Mouse (Mus musculus) heart, embryonic 16.5 days (tissue): ENCODE results near the gene Stam2. TPM values are rescaled to one million over a fixed set of nuclear protein-coding genes. Genes with fewer than 3 reads are reported as not detected.

Source experiments
- ATAC-seq: fragments of 200-750 bp; cut with Nextera tagmentation; replicated peaks from 2 replicates; pipeline ENCODE4 v1.8.0; 2017; ENCODE audit warnings: moderate number of reproducible peaks; ENCODE audit not compliant: insufficient read depth, low FRiP score; ENCODE audit errors: extremely low read depth
- H3K27ac ChIP-seq: fragments of 300-500 bp; sonication (generic); 2 replicates; pipeline ENCODE4 v1.5.1; 2014; ENCODE audit warnings: mild to moderate bottlenecking, low read length, control low read depth, moderate library complexity
- H3K27me3 ChIP-seq: fragments of 300-500 bp; sonication (generic); 2 replicates; pipeline ENCODE4 v1.6.1; 2014; ENCODE audit warnings: low read length, mixed read lengths; ENCODE audit not compliant: control insufficient read depth, insufficient read depth
- H3K36me3 ChIP-seq: fragments of 300-500 bp; sonication (generic); 2 replicates; pipeline ENCODE4 v1.6.1; 2014; ENCODE audit not compliant: control insufficient read depth, insufficient read depth
- H3K4me1 ChIP-seq: fragments of 300-500 bp; sonication (generic); 2 replicates; pipeline ENCODE4 v1.6.1; 2014; ENCODE audit warnings: low read length, mixed read lengths; ENCODE audit not compliant: control insufficient read depth, insufficient read depth
- H3K4me2 ChIP-seq: fragments of 300-500 bp; sonication (generic); 2 replicates; pipeline ENCODE4 v1.6.1; 2014; ENCODE audit warnings: low read depth, mild to moderate bottlenecking, control low read depth, low read length
- H3K4me3 ChIP-seq: fragments of 300-500 bp; sonication (generic); 2 replicates; pipeline ENCODE4 v1.5.1; 2014; ENCODE audit warnings: mild to moderate bottlenecking, control low read depth, low read length
- H3K9ac ChIP-seq: fragments of 300-500 bp; sonication (generic); 2 replicates; pipeline ENCODE4 v1.6.1; 2014; ENCODE audit warnings: low read length, control low read depth
- H3K9me3 ChIP-seq: fragments of 300-500 bp; sonication (generic); replicated peaks from 2 replicates; pipeline ENCODE4 v1.6.1; 2016; ENCODE audit warnings: low read length; ENCODE audit not compliant: control insufficient read depth
- WGBS: fragments of 180-500 bp; shearing (Covaris S2); extraction: QIAGEN DNeasy Blood & Tissue Kit; methylation state at CpG from one replicate; pipeline ENCODE4 v1.1.7; 2014; 5-methylcytosine and 5-hydroxymethylcytosine counted together
- polyA plus RNA-seq: library from polyadenylated mRNA; unstranded; fragments of >200 nt; fragmentation: Nextera tagmentation; extraction: Ambion mirVana; gene quantifications from 2 replicates; pipeline ENCODE4 v1.2.1, GENCODE M21; 2015

Stam2 gene
- polyA plus RNA-seq = 27.7 and 29.5 TPM in 2 replicates

GRCm38 (mm10) chr2:52742256-52743158 is at the start of gene Stam2:
Stam2 (minus strand) TSS chr2:52742281.
- Histone ChIP-seq H3K4me2 (peak within 1 kb of the TSS; percentile 78), H3K4me3 (peak within 1 kb of the TSS; percentile 72), H3K9me3 (peaks cover 3% of the 10 kb centered on the region; the same call in 1 of the 2 replicates), H3K27me3 (no peaks in the 10 kb centered on the region), H3K9ac (peak within 1 kb of the TSS; percentile 85), H3K36me3 (no peaks in the 10 kb centered on the region), H3K27ac (peak within 1 kb of the TSS; percentile 90), H3K4me1 (peaks cover 10% of the 10 kb centered on the region; the same call in 1 of the 2 replicates)
- 7% methylated on average over 54 of the region's 54 CpGs for WGBS
- ATAC-seq = peak; percentile 90

GRCm38 (mm10) chr2:52785106-52785721 is 43.1 kb upstream of the Stam2 start:
- H3K36me3 ChIP-seq = no peaks in the 10 kb centered on the region
- no peak overlapping the region for H3K4me2 ChIP-seq
- peak; percentile 70; the same call in 1 of the 2 replicates for ATAC-seq
- H3K27ac ChIP-seq = no peak overlapping the region
- no peaks in the 10 kb centered on the region for H3K27me3 ChIP-seq
- H3K4me3 ChIP-seq = no peak overlapping the region
- WGBS = 18% methylated on average over 3 of the region's 3 CpGs
- H3K4me1 ChIP-seq = peaks cover 7% of the 10 kb centered on the region; the same call in 1 of the 2 replicates
- no peak overlapping the region for H3K9ac ChIP-seq
- no peaks in the 10 kb centered on the region for H3K9me3 ChIP-seq

GRCm38 (mm10) chr2:52779987-52780386 is 37.9 kb upstream of the Stam2 start:
- Histone ChIP-seq H3K9ac (no peak overlapping the region), H3K27me3 (no peaks in the 10 kb centered on the region), H3K4me2 (no peak overlapping the region; the same call in 1 of the 2 replicates), H3K4me1 (peaks cover 2% of the 10 kb centered on the region; the same call in 1 of the 2 replicates), H3K9me3 (no peaks in the 10 kb centered on the region), H3K27ac (no peak overlapping the region), H3K36me3 (no peaks in the 10 kb centered on the region), H3K4me3 (no peak overlapping the region)
- 85% methylated on average over 10 of the region's 10 CpGs for WGBS
- no peak for ATAC-seq

DNA sequence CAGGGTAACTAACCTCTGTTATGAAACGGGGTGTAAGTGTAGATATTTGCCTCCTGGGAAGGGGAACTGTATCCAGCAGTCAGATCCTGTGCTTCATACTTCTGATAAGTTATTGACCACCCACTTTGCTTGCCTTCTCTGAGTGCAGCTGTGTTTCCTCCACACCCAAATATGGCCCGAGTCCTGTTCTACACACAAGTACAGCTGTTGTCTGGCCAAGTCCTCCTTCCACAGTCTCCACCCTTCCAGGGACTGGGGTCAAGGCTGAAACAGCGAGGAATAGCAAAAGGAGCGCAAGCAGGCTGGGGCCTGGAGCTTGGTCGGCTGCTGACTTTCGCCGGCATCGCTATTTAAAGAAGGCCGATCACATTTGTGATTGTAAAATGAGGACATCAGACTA is 37.3 kb upstream of the Stam2 start:
- H3K27me3 ChIP-seq = no peaks in the 10 kb centered on the region
- no peak overlapping the region for H3K4me2 ChIP-seq
- no peak overlapping the region for H3K27ac ChIP-seq
- no peaks in the 10 kb centered on the region for H3K9me3 ChIP-seq
- H3K4me1 ChIP-seq = no peaks in the 10 kb centered on the region
- no peak overlapping the region for H3K9ac ChIP-seq
- ATAC-seq = no peak
- 74% methylated on average over 9 of the region's 9 CpGs for WGBS
- no peaks in the 10 kb centered on the region for H3K36me3 ChIP-seq
- H3K4me3 ChIP-seq = no peak overlapping the region

GRCm38 (mm10) chr2:52777839-52778238 is 35.8 kb upstream of the Stam2 start:
- Histone ChIP-seq H3K36me3 (no peaks in the 10 kb centered on the region), H3K9me3 (no peaks in the 10 kb centered on the region), H3K27me3 (no peaks in the 10 kb centered on the region), H3K4me2 (no peak overlapping the region), H3K27ac (no peak overlapping the region), H3K9ac (no peak overlapping the region), H3K4me1 (no peaks in the 10 kb centered on the region), H3K4me3 (no peak overlapping the region)
- 42% methylated on average over 2 of the region's 2 CpGs for WGBS
- ATAC-seq = no peak

GRCm38 (mm10) chr2:52774373-52774772 is 32.3 kb upstream of the Stam2 start:
- no peaks in the 10 kb centered on the region for H3K36me3 ChIP-seq
- ATAC-seq = no peak
- H3K9me3 ChIP-seq = no peaks in the 10 kb centered on the region
- H3K4me3 ChIP-seq = no peak overlapping the region
- H3K4me1 ChIP-seq = no peaks in the 10 kb centered on the region
- no peak overlapping the region for H3K27ac ChIP-seq
- no peak overlapping the region for H3K9ac ChIP-seq
- 60% methylated on average over 1 of the region's 1 CpGs for WGBS
- no peaks in the 10 kb centered on the region for H3K27me3 ChIP-seq
- H3K4me2 ChIP-seq = no peak overlapping the region

DNA sequence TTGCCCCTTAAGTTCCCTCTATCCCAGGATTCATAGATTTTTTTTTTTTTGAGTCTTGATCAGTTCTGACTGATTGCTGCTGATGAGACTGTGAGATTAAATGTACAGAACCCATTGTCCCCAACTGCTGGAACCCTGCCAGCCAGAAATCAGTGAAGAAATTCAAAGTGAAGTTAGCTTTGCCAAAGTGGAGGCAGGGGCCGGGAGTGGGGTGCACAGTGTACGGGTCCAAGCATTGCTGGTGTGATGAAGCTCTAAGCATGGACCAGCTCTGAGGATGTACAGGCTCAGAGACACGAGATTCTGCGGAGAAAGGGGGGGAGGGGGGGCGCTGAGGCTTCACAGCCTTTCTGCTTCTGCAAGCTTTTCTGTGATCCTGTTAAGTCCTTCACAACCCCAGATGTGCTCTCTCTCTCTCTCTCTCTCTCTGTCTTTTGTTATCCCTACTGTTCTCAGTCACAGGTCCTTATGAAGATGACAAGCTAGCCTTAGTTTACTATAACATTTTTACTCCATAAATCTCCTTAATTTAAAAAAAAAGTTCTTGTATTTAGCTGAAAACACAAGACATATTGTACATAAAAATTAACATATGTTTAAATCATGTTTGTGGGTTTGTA is 30.8 kb upstream of the Stam2 start:
- Histone ChIP-seq H3K36me3 (no peaks in the 10 kb centered on the region), H3K9ac (no peak overlapping the region), H3K27ac (no peak overlapping the region), H3K4me1 (no peaks in the 10 kb centered on the region), H3K27me3 (no peaks in the 10 kb centered on the region), H3K4me3 (no peak overlapping the region), H3K9me3 (no peaks in the 10 kb centered on the region), H3K4me2 (no peak overlapping the region)
- no peak for ATAC-seq
- 30% methylated on average over 3 of the region's 5 CpGs for WGBS

- Histone ChIP-seq H3K4me3 (no peak overlapping the region), H3K9ac (no peak overlapping the region), H3K36me3 (no peaks in the 10 kb centered on the region), H3K4me2 (no peak overlapping the region), H3K27me3 (no peaks in the 10 kb centered on the region), H3K27ac (no peak overlapping the region), H3K9me3 (no peaks in the 10 kb centered on the region), H3K4me1 (no peaks in the 10 kb centered on the region)
- WGBS = 85% methylated on average over 6 of the region's 6 CpGs
- ATAC-seq = no peak
Observed at GRCm38 (mm10) chr2:52765130-52765529, 23.0 kb upstream of the Stam2 start.

DNA sequence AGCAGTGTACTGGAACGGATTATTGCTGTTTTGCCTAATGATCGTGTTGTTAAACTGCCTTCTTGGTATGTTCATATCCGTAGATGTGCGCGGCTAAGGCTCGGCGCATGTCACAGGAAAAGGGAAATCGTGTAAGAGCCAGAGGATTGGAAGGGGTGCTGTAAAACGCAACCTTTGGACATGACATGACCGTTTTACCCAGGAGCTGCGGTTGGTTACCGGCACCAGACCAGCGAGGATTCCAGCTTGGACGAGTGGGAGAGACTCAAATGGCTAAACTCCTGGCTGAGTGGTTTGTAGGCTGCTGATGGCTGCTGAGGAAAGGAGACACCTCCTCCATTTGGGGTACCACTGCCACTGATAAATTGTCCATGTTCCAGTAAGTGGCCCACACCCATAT is 21.8 kb upstream of the Stam2 start:
- Histone ChIP-seq H3K4me1 (no peaks in the 10 kb centered on the region), H3K27me3 (no peaks in the 10 kb centered on the region)

More for the DNA sequence above, 21.8 kb upstream of the Stam2 start:
- Histone ChIP-seq H3K27ac (no peak overlapping the region), H3K9ac (no peak overlapping the region), H3K36me3 (no peaks in the 10 kb centered on the region), H3K4me2 (no peak overlapping the region), H3K4me3 (no peak overlapping the region), H3K9me3 (no peaks in the 10 kb centered on the region)
- WGBS = 87% methylated on average over 14 of the region's 14 CpGs
- ATAC-seq = no peak
